Mouse (Mus musculus): ENCODE results near the gene Zfp507. TPM values are rescaled to one million over a fixed set of nuclear protein-coding genes. Genes with fewer than 3 reads are reported as not detected.

Zfp507 gene
- polyA plus RNA-seq, 1 experiment: 8.1 TPM

DNA sequence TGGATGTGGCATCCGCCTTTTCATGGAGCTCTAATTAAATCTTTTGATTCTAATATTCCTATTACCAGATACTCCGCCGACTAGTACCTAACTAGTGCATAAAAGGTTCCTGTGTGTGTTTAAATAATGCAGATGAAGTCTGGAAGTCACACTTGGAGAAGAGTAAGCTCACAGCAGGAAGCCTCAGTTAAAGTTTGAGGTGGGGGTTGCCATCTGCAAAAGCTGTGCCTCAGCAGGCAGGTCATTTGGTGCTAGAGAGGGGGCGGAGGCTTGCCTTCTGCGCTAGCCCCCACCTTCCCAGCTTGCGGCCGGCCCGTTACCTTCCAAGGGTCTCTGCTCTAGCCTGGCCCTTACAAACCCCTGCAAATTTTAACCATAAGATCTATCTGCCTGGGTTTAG is 11.9 kb downstream of the Zfp507 start:
- H3K4me1 ChIP-seq (ENCODE audit: control insufficient read depth, insufficient read depth, low read length): no peaks in the 10 kb centered on the region
- H3K4me3 ChIP-seq (replicated peaks; ENCODE audit: extremely low read depth, low read depth, low read length): no peak overlapping the region
- TF ChIP-seq CTCF (IDR thresholded peaks at IDR 0.05; ENCODE audit: insufficient read depth, low read length): no peak
- no peak for TF ChIP-seq POLR2A (IDR thresholded peaks at IDR 0.05; ENCODE audit: borderline replicate concordance, extremely low read depth, low read depth, low read length)
- no peak for DNase-seq
- WGBS: 90% methylated on average over 8 of the region's 8 CpGs

DNA sequence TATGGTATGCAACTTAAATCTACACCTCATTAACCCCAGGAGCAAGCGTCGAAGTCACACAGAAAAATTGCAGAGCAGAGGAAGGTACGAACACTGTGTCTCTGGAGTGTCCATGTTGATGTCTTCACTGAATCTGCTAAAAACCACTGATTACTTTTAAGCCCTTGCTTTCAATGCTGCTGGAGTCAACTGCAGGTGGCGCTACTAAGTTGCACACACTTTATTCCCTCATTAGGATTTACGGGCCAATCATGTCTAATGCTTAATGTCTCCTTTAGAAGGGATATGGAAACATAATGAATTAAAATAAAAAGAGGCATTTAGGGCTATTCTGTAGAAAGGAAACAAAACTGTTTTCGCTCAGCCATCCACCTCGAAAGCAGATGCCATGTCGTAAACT is 12.6 kb downstream of the Zfp507 start:
- Histone ChIP-seq H3K4me1 (ENCODE audit: control insufficient read depth, insufficient read depth, low read length) (no peaks in the 10 kb centered on the region), H3K4me3 (replicated peaks; ENCODE audit: extremely low read depth, low read depth, low read length) (no peak overlapping the region)
- DNase-seq: peak; percentile 9
- 87% methylated on average over 8 of the region's 8 CpGs for WGBS
- TF ChIP-seq CTCF (IDR thresholded peaks at IDR 0.05; ENCODE audit: insufficient read depth, low read length) (no peak), POLR2A (IDR thresholded peaks at IDR 0.05; ENCODE audit: borderline replicate concordance, extremely low read depth, low read depth, low read length) (no peak)

DNA sequence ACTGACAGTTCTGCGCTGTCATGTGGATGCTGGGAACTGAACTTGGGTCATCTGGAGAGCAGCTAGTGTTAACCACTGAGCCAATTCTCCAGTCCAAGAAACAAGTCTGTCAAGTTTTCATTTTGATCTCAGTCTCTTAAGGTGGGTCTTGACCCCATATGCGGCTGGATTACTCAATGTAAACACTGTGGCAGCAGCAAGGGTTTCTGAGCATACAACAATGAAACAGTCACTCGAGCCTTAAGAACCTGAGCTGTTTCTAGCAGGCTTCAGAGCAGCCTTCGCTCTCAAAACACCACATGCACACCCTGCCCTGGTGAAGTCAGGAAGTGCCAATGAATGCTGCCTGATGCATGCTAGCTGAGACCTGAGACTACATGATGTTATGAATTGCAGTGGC is 17.2 kb downstream of the Zfp507 start:
- TF ChIP-seq CTCF (IDR thresholded peaks at IDR 0.05; ENCODE audit: insufficient read depth, low read length) (no peak), POLR2A (IDR thresholded peaks at IDR 0.05; ENCODE audit: borderline replicate concordance, extremely low read depth, low read depth, low read length) (no peak)
- WGBS: 47% methylated on average over 4 of the region's 4 CpGs
- no peak for DNase-seq
- Histone ChIP-seq H3K4me1 (ENCODE audit: control insufficient read depth, insufficient read depth, low read length) (no peaks in the 10 kb centered on the region), H3K4me3 (replicated peaks; ENCODE audit: extremely low read depth, low read depth, low read length) (no peak overlapping the region)

DNA sequence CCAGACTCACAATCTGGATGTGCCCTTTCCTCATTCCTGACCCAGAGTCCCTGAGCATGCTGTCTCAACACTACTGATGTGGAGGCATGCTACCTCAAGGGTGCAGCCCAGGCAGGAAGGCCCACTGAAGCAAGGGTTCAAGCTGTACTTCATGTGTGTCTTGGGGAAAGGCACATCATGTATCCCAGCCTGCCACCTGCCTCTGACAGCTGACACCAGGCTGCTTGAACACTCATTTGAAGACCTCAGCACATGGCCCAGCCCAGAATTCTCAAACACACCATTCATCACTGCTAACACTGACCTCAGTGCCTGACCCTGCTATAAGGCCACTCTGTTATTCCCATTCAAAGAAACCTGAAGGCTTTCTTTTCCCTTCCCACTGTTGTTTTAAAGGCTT is 20.6 kb downstream of the Zfp507 start:
- no peak for DNase-seq
- no peaks in the 10 kb centered on the region for H3K4me1 ChIP-seq (ENCODE audit: control insufficient read depth, insufficient read depth, low read length)
- H3K4me3 ChIP-seq (replicated peaks; ENCODE audit: extremely low read depth, low read depth, low read length): no peak overlapping the region
- TF ChIP-seq POLR2A (IDR thresholded peaks at IDR 0.05; ENCODE audit: borderline replicate concordance, extremely low read depth, low read depth, low read length) (no peak), CTCF (IDR thresholded peaks at IDR 0.05; ENCODE audit: insufficient read depth, low read length) (no peak)

DNA sequence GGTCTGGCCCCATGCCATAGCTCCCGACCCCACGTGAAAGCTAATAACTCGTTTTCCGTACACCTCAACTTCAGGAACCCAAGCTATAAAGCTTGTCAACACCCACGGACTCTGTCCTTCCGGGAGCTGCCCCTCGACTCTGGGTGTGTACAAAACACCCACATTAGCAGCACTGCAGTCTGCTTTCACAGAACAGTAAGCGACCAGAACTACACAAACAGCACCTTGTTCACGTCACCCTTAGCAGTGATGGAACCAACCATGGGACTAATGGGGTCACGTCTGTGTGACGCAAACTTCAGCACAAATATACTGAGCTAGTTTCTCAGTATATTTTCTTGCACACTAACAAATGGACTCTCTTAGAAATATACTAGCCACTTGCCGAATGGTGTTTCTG is 28.7 kb downstream of the Zfp507 start:
- H3K4me1 ChIP-seq (ENCODE audit: control insufficient read depth, insufficient read depth, low read length): no peaks in the 10 kb centered on the region
- TF ChIP-seq POLR2A (IDR thresholded peaks at IDR 0.05; ENCODE audit: borderline replicate concordance, extremely low read depth, low read depth, low read length) (no peak), CTCF (IDR thresholded peaks at IDR 0.05; ENCODE audit: insufficient read depth, low read length) (no peak)
- no peak for DNase-seq
- H3K4me3 ChIP-seq (replicated peaks; ENCODE audit: extremely low read depth, low read depth, low read length): no peak overlapping the region
- WGBS: 85% methylated on average over 12 of the region's 12 CpGs

DNA sequence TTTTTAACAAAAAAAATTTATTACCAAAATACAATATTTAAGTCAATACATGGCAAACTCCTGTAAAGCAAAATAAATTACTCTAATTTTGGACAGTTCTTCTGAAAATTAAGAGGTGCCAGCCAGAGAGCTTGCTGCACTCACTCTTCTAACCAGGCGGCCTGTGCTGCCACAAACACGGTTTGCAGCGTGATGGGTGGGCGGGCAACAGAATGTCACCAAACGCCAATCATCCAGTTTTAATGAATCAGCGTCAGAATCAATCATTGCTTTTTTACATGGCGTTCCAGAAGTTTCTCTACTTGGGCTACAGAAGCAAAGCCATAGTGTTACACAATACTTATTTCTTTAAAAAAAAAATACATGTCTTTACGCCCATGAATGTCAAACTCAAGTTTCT is 30.5 kb downstream of the Zfp507 start:
- no peaks in the 10 kb centered on the region for H3K4me1 ChIP-seq (ENCODE audit: control insufficient read depth, insufficient read depth, low read length)
- 93% methylated on average over 8 of the region's 8 CpGs for WGBS
- TF ChIP-seq CTCF (IDR thresholded peaks at IDR 0.05; ENCODE audit: insufficient read depth, low read length): no peak
- TF ChIP-seq POLR2A (IDR thresholded peaks at IDR 0.05; ENCODE audit: borderline replicate concordance, extremely low read depth, low read depth, low read length): no peak
- no peak overlapping the region for H3K4me3 ChIP-seq (replicated peaks; ENCODE audit: extremely low read depth, low read depth, low read length)
- DNase-seq: no peak

DNA sequence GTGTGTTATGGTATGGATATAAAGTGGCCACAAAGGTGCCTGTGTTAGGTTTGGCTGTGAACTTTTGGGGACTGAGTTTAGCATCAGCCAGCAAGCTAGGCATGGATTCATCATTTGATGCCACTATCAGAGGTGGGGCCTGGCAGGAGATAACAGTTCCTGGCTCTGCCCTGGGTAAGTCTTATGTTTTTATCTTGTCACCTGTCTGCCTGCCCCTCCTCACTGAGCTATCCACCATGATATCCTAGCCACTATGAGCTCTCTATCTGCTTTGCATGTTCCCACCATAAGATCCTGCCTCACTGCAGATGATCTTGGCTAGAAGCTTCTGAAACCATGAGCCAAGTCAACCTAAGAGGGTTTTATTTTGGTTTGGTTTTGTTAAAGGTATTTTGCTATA is 31.7 kb downstream of the Zfp507 start:
- TF ChIP-seq POLR2A (IDR thresholded peaks at IDR 0.05; ENCODE audit: borderline replicate concordance, extremely low read depth, low read depth, low read length) (no peak), CTCF (IDR thresholded peaks at IDR 0.05; ENCODE audit: insufficient read depth, low read length) (no peak)
- no peak for DNase-seq
- no peak overlapping the region for H3K4me3 ChIP-seq (replicated peaks; ENCODE audit: extremely low read depth, low read depth, low read length)
- H3K4me1 ChIP-seq (ENCODE audit: control insufficient read depth, insufficient read depth, low read length): no peaks in the 10 kb centered on the region

DNA sequence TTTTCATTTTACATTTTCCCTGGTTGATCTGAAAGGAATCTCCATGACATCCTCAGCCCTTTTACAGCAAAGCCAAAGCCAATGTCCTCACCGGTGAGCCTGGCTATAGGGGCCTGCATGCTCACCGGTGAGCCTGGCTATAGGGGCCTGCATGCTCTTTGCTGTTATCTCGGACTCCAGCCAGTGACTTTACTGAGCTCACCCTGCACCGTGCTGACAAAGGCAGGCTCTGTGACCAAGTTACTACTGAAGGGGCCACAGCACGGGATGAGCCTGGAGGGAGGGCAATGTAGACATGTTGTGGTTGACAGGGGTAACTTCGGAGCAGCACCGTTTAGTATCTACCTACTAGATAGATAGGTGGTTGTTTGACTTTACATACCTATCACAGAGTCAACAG is 32.7 kb downstream of the Zfp507 start:
- 75% methylated on average over 7 of the region's 7 CpGs for WGBS

DNA sequence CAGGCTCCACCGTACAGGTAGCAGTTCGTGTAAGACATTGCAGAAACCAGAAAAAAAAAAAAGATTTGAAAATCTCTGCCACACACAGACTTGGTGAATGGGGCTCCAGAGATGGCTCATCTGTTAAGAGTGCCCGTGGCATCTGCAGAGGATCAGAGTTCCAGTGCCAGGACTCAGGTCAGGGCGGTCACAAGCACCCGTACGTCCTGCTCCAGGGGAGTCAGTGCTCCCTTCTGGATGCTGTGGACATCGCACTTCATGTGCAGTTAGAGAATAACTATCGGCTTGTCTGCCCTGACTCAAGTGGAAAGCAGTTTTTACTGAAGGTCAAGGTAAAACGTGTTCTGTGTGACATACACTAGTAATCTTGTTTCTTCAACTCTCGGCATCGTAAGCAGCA is 38.3 kb downstream of the Zfp507 start:
- WGBS: 86% methylated on average over 11 of the region's 11 CpGs
- TF ChIP-seq POLR2A (IDR thresholded peaks at IDR 0.05; ENCODE audit: borderline replicate concordance, extremely low read depth, low read depth, low read length) (no peak), CTCF (IDR thresholded peaks at IDR 0.05; ENCODE audit: insufficient read depth, low read length) (no peak)
- Histone ChIP-seq H3K4me1 (ENCODE audit: control insufficient read depth, insufficient read depth, low read length) (no peaks in the 10 kb centered on the region), H3K4me3 (replicated peaks; ENCODE audit: extremely low read depth, low read depth, low read length) (no peak overlapping the region)
- DNase-seq: no peak

More for the DNA sequence above, 32.7 kb downstream of the Zfp507 start:
- Histone ChIP-seq H3K4me1 (ENCODE audit: control insufficient read depth, insufficient read depth, low read length) (no peaks in the 10 kb centered on the region), H3K4me3 (replicated peaks; ENCODE audit: extremely low read depth, low read depth, low read length) (no peak overlapping the region)
- DNase-seq: no peak
- TF ChIP-seq POLR2A (IDR thresholded peaks at IDR 0.05; ENCODE audit: borderline replicate concordance, extremely low read depth, low read depth, low read length) (no peak), CTCF (IDR thresholded peaks at IDR 0.05; ENCODE audit: insufficient read depth, low read length) (no peak)

DNA sequence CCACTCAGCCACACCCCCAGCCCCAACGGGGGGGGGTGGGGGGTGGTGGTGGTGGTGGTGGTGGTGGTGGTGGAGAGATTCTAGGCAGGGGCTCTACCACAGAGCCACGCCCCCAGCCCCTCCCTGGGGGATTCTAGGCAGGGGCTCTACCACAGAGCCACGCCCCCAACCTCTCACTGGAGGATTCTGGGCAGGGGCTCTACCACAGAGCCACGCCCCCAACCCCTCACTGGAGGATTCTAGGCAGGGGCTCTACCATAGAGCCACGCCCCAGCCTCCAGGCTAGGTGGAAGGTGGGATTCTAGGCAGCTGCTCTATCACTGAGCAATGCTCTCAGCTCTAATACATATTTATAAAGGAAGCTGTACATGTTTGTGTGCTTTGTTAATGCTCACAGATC is 41.0 kb downstream of the Zfp507 start:
- Histone ChIP-seq H3K4me1 (ENCODE audit: control insufficient read depth, insufficient read depth, low read length) (no peaks in the 10 kb centered on the region), H3K4me3 (replicated peaks; ENCODE audit: extremely low read depth, low read depth, low read length) (no peak overlapping the region)
- WGBS: 69% methylated on average over 5 of the region's 5 CpGs
- TF ChIP-seq POLR2A (IDR thresholded peaks at IDR 0.05; ENCODE audit: borderline replicate concordance, extremely low read depth, low read depth, low read length): no peak
- no peak for TF ChIP-seq CTCF (IDR thresholded peaks at IDR 0.05; ENCODE audit: insufficient read depth, low read length)
- no peak for DNase-seq

DNA sequence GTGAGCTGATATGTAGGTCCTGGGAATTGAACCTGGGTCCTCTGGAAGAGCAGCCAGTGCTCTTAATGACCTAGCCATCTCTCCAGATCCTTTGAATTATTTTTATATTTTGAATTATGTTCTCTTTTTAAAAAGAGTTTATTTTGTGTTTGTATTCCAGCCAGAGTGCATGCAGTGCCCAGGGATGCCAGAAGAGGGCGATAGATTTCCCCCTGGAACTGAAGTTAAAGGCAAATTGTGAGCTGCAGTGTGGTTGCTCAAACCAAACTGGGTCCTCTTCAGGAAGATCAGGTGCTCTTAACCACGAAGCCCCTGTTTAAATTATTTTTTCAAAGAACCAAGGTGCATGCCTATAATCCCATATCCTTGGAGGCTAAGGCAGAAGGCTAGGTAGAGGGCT is 43.2 kb downstream of the Zfp507 start:
- no peaks in the 10 kb centered on the region for H3K4me1 ChIP-seq (ENCODE audit: control insufficient read depth, insufficient read depth, low read length)
- H3K4me3 ChIP-seq (replicated peaks; ENCODE audit: extremely low read depth, low read depth, low read length): no peak overlapping the region
- 20% methylated on average over 2 of the region's 2 CpGs for WGBS
- DNase-seq: no peak
- TF ChIP-seq CTCF (IDR thresholded peaks at IDR 0.05; ENCODE audit: insufficient read depth, low read length): peak; percentile 41
- no peak for TF ChIP-seq POLR2A (IDR thresholded peaks at IDR 0.05; ENCODE audit: borderline replicate concordance, extremely low read depth, low read depth, low read length)

Data from lung, adult 2 months (tissue).